Mouse (Mus musculus): ENCODE results near the gene Tbc1d9b.

Gene Tbc1d9b

DNA sequence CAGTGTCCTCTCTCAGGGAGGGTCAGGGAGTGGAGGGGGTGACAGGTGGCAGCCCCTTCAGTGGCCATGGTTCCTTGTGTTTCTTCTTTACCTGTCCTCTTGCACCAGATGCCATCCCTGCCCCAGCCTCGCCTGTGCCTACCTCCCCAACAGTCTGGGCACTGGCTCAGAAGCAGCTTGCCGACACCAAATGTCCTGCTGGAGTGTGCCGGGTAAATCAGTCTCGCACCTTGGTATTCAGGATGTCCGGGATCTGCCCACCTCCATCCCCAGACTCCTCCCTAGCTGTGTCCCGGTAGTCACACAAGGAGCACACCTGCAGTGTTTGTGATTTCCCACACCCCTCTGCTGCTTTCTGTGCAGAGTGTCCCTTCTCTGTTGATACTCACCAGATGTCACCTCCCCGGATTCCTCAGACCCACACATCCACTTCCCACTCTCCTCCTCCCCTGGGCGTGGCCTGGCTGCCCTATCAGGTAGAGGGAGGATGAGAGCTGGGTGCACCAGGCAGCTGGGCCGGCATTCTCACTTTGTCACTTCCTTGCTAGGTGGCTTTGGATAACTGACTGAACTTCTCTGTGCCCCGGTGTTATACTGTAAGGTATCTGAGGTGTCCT, 7.1 kb downstream of the Tbc1d9b start:
- ATAC-seq (ENCODE audit: low TSS enrichment): peak; percentile 66

- ATAC-seq (ENCODE audit: low TSS enrichment): no peak
Observed at GRCm38 (mm10) chr11:50139571-50139970, 8.4 kb downstream of the Tbc1d9b start.

- no peak for ATAC-seq (ENCODE audit: low TSS enrichment)
Observed at GRCm38 (mm10) chr11:50145529-50145928, 14.3 kb downstream of the Tbc1d9b start.

DNA sequence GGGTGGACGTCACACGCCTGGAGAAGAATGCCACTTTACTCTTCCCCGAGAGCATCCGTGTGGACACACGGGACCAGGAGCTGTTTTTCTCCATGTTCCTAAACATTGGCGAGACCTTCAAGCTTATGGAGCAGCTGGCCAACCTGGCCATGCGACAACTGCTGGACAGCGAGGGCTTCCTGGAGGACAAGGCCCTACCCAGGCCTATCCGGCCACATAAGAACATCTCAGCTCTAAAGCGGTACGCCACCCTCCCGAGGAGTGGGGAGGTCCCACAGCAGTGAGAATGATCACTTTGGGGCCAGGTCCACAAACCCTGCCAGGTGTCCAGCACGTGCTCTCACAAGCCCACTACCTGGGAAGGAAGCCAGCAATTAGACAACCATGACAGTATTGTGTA, 14.9 kb downstream of the Tbc1d9b start:
- no peak for ATAC-seq (ENCODE audit: low TSS enrichment)

- ATAC-seq (ENCODE audit: low TSS enrichment): peak; percentile 24; the same call in 1 of the 2 replicates
Observed at GRCm38 (mm10) chr11:50147267-50147957, 16.2 kb downstream of the Tbc1d9b start.

GRCm38 (mm10) chr11:50147958-50148476, 16.8 kb downstream of the Tbc1d9b start:
- ATAC-seq (ENCODE audit: low TSS enrichment): no peak

GRCm38 (mm10) chr11:50149200-50149599, 18.0 kb downstream of the Tbc1d9b start:
- 0 out of 2 replicates have a peak, but pooled peaks have one; percentile 20 for ATAC-seq (ENCODE audit: low TSS enrichment)

GRCm38 (mm10) chr11:50149603-50150150, 18.5 kb downstream of the Tbc1d9b start:
- ATAC-seq (ENCODE audit: low TSS enrichment): no peak

DNA sequence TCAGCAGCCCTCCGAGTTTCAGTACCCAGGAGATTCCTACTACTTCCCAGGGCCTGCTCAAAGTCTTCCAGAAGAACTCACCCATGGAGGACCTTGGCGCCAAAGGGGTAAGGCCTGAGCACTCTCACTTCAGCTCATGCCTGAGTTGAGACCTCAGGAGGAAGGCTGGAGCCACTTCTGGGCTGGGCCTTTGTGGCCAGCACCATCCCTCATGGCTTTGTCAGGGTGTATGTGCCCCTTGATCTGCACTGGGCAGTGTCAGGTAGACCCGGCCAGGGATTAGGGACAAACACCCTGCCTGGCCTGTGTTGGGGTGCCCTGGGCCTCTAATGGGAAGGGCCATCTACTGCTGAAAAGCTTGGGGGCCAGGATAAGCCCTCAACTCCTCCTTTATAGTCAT, 20.2 kb downstream of the Tbc1d9b start:
- ATAC-seq (ENCODE audit: low TSS enrichment): no peak

GRCm38 (mm10) chr11:50154166-50154565, 23.0 kb downstream of the Tbc1d9b start:
- ATAC-seq (ENCODE audit: low TSS enrichment): no peak

GRCm38 (mm10) chr11:50154777-50155520, 23.8 kb downstream of the Tbc1d9b start:
- peak; percentile 84 for ATAC-seq (ENCODE audit: low TSS enrichment)

- ATAC-seq (ENCODE audit: low TSS enrichment): peak; percentile 42; the same call in 1 of the 2 replicates
Observed at GRCm38 (mm10) chr11:50155785-50156184, 24.6 kb downstream of the Tbc1d9b start.

DNA sequence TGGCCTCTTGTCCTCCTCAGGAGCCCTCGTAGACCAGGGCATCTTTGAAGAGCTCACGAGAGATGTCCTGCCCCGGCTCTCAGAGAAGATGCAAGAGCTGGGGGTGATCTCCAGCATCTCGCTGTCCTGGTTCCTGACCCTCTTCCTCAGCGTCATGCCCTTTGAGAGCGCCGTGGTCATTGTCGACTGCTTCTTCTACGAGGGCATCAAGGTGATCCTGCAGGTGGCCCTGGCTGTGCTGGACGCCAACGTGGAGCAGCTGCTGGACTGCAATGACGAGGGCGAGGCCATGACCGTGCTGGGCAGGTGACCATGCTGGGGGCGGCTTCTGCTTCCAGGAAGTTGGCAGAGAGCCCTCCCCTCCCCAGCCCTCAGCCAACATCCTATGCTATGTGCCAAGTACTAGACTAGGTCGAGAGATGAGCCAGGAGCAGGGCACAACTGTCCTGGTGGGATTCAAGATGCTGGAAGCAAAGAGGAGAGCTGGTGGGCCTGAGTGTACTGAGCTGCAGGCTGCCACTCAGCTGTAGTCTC, 25.6 kb downstream of the Tbc1d9b start:
- no peak for ATAC-seq (ENCODE audit: low TSS enrichment)

DNA sequence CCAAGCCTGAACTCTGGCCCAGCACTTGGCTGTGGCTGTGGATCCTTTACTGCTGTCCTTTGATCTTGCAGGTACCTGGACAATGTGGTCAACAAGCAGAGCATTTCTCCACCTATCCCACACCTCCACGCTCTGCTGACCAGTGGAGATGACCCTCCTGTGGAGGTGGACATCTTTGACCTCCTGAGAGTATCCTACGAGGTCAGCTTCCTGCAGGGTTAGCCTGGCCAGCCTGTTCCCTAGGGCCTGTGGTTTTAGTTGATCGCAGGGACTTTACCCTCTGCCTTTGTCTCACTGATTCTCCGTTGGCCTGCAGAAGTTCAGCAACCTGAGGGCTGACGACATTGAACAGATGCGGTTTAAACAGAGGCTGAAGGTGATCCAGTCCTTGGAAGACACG, 27.1 kb downstream of the Tbc1d9b start:
- no peak for ATAC-seq (ENCODE audit: low TSS enrichment)

GRCm38 (mm10) chr11:50159347-50159746, 28.2 kb downstream of the Tbc1d9b start:
- no peak for ATAC-seq (ENCODE audit: low TSS enrichment)

- peak; percentile 72 for ATAC-seq (ENCODE audit: low TSS enrichment)
Observed at GRCm38 (mm10) chr11:50161578-50162304, 30.5 kb downstream of the Tbc1d9b start.

DNA sequence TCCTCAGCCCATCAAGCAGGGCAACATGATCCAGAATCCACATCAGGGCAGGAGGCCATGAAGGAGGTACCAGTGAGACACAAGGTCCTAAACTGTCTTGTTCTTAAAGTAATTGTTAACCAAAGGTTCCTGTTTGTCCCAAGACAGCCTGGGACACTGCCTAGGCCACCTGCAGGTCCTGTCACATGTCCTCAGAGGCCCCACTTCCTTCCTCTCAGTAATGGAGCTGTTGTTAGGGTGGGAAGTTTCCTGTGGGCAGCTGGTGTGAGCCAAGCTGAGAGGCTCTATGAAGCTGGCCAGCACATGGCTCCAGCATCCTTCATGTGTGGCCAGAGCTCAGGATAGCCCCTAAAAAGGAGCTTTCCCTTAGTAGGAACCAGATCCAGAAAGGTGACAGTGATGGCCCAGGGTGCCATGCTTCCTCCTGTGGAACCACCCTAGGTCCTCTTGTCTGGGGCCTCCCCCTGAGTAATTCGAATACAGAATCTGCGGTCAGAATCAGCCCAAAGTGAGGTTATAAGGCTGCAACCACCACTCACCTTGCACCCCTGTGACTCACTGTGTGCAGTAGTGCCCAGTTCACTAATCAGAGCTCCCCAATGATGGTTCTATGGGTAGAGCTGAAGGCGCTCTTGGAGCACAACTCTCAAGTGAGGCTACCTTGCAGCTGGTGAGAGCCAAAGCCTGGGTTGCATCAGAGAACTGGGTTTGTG, 31.3 kb downstream of the Tbc1d9b start:
- no peak for ATAC-seq (ENCODE audit: low TSS enrichment)

- no peak for ATAC-seq (ENCODE audit: low TSS enrichment)
Observed at GRCm38 (mm10) chr11:50168352-50168751, 37.2 kb downstream of the Tbc1d9b start.

GRCm38 (mm10) chr11:50174111-50174729, 43.0 kb downstream of the Tbc1d9b start, which contains the start of gene Mrnip:
Gene Mrnip (plus strand): TSS chr11:50174444.
- ATAC-seq (ENCODE audit: low TSS enrichment): peak; percentile 15; the same call in 1 of the 2 replicates

- peak; percentile 90 for ATAC-seq (ENCODE audit: low TSS enrichment)
Observed at GRCm38 (mm10) chr11:50174730-50175187, 43.6 kb downstream of the Tbc1d9b start.
